Mouse (Mus musculus): ENCODE measurements around the gene Nmrk2.

GRCm38 (mm10) chr10:81165118-81165517, 36.7 kb downstream of the Nmrk2 start:
- TF ChIP-seq POLR2A (IDR thresholded peaks at IDR 0.05; ENCODE audit: low read depth, low read length) (no peak), CTCF (conservative IDR thresholded peaks at IDR 0.05; ENCODE audit: insufficient read depth, insufficient read length, low read depth, low read length) (no peak)
